Mouse (Mus musculus): Measurements from ENCODE around the gene Il1rapl1. TPM values are rescaled to one million over a fixed set of nuclear protein-coding genes. Genes with fewer than 3 reads are reported as not detected.

Il1rapl1 gene
- polyA plus RNA-seq, 1 experiment from 2014 or later = 0.19 TPM

- no peak for ATAC-seq (ENCODE audit: low FRiP score, low TSS enrichment)
- no peak for DNase-seq (ENCODE audit: low spot score)
- H3K9ac ChIP-seq (ENCODE audit: low read length) = no peak overlapping the region
- H3K36me3 ChIP-seq (ENCODE audit: control insufficient read depth, insufficient read depth, low read length) = no peaks in the 10 kb centered on the region
- H3K4me2 ChIP-seq (replicated peaks; ENCODE audit: low read depth) = no peak overlapping the region
- H3K4me3 ChIP-seq (ENCODE audit: low read depth, low read length) = no peak overlapping the region
- H3K4me1 ChIP-seq (replicated peaks; ENCODE audit: control insufficient read depth, insufficient read depth) = no peaks in the 10 kb centered on the region
- no peak overlapping the region for H3K27ac ChIP-seq (replicated peaks)
- TF ChIP-seq EP300 (optimal IDR thresholded peaks at IDR 0.05) (no peak), CTCF (IDR thresholded peaks at IDR 0.05; ENCODE audit: low read depth) (no peak)
- no peaks in the 10 kb centered on the region for H3K9me3 ChIP-seq (ENCODE audit: control insufficient read depth, low read length)
- H3K27me3 ChIP-seq (ENCODE audit: control insufficient read depth, insufficient read depth, low read length) = no peaks in the 10 kb centered on the region
Measured at GRCm38 (mm10) chrX:87813884-87814283, 301.6 kb downstream of the Il1rapl1 start.

DNA sequence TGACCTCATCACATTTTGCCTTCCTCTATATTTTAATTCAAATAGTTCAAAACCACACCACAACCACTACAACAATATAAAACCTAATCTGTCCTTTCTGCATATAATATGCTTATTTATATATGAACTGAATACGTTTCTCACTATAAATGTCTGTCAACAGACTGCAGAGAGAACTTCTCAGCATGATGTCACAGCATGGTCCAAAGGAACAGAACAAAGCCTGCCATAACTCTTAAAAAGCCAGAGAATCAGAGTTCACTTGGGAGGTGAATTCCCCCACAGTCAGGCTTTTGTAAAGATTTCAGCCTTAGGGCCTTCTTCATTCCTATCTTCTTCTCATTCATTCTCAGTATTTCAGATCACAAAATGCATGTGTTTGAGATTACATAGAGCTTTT is 307.7 kb downstream of the Il1rapl1 start:
- no peak for DNase-seq (ENCODE audit: low spot score)
- ATAC-seq (ENCODE audit: low FRiP score, low TSS enrichment) = no peak
- Histone ChIP-seq H3K27me3 (ENCODE audit: control insufficient read depth, insufficient read depth, low read length) (no peaks in the 10 kb centered on the region), H3K9me3 (ENCODE audit: control insufficient read depth, low read length) (no peaks in the 10 kb centered on the region), H3K27ac (replicated peaks) (no peak overlapping the region), H3K9ac (ENCODE audit: low read length) (no peak overlapping the region), H3K4me2 (replicated peaks; ENCODE audit: low read depth) (no peak overlapping the region), H3K4me3 (ENCODE audit: low read depth, low read length) (no peak overlapping the region), H3K36me3 (ENCODE audit: control insufficient read depth, insufficient read depth, low read length) (no peaks in the 10 kb centered on the region), H3K4me1 (replicated peaks; ENCODE audit: control insufficient read depth, insufficient read depth) (no peaks in the 10 kb centered on the region)
- WGBS = 49% methylated on average over 1 of the region's 1 CpGs
- TF ChIP-seq EP300 (optimal IDR thresholded peaks at IDR 0.05) (no peak), CTCF (IDR thresholded peaks at IDR 0.05; ENCODE audit: low read depth) (no peak)

GRCm38 (mm10) chrX:87793011-87793410 is 322.4 kb downstream of the Il1rapl1 start:
- Histone ChIP-seq H3K27me3 (ENCODE audit: control insufficient read depth, insufficient read depth, low read length) (no peaks in the 10 kb centered on the region), H3K9ac (ENCODE audit: low read length) (no peak overlapping the region), H3K27ac (replicated peaks) (no peak overlapping the region), H3K36me3 (ENCODE audit: control insufficient read depth, insufficient read depth, low read length) (no peaks in the 10 kb centered on the region), H3K9me3 (ENCODE audit: control insufficient read depth, low read length) (no peaks in the 10 kb centered on the region), H3K4me3 (ENCODE audit: low read depth, low read length) (no peak overlapping the region), H3K4me1 (replicated peaks; ENCODE audit: control insufficient read depth, insufficient read depth) (no peaks in the 10 kb centered on the region), H3K4me2 (replicated peaks; ENCODE audit: low read depth) (no peak overlapping the region)
- no peak for DNase-seq (ENCODE audit: low spot score)
- no peak for TF ChIP-seq CTCF (IDR thresholded peaks at IDR 0.05; ENCODE audit: low read depth)
- no peak for TF ChIP-seq EP300 (optimal IDR thresholded peaks at IDR 0.05)
- no peak for ATAC-seq (ENCODE audit: low FRiP score, low TSS enrichment)

GRCm38 (mm10) chrX:87710589-87710988 is 404.9 kb downstream of the Il1rapl1 start:
- no peak for ATAC-seq (ENCODE audit: low FRiP score, low TSS enrichment)
- no peak overlapping the region for H3K4me3 ChIP-seq (ENCODE audit: low read depth, low read length)
- H3K27ac ChIP-seq (replicated peaks) = no peak overlapping the region
- DNase-seq (ENCODE audit: low spot score) = no peak
- H3K9ac ChIP-seq (ENCODE audit: low read length) = no peak overlapping the region
- no peaks in the 10 kb centered on the region for H3K9me3 ChIP-seq (ENCODE audit: control insufficient read depth, low read length)
- H3K36me3 ChIP-seq (ENCODE audit: control insufficient read depth, insufficient read depth, low read length) = no peaks in the 10 kb centered on the region
- H3K4me1 ChIP-seq (replicated peaks; ENCODE audit: control insufficient read depth, insufficient read depth) = no peaks in the 10 kb centered on the region
- H3K27me3 ChIP-seq (ENCODE audit: control insufficient read depth, insufficient read depth, low read length) = no peaks in the 10 kb centered on the region
- TF ChIP-seq EP300 (optimal IDR thresholded peaks at IDR 0.05) (no peak), CTCF (IDR thresholded peaks at IDR 0.05; ENCODE audit: low read depth) (no peak)
- H3K4me2 ChIP-seq (replicated peaks; ENCODE audit: low read depth) = no peak overlapping the region
- WGBS = 46% methylated on average over 2 of the region's 2 CpGs

DNA sequence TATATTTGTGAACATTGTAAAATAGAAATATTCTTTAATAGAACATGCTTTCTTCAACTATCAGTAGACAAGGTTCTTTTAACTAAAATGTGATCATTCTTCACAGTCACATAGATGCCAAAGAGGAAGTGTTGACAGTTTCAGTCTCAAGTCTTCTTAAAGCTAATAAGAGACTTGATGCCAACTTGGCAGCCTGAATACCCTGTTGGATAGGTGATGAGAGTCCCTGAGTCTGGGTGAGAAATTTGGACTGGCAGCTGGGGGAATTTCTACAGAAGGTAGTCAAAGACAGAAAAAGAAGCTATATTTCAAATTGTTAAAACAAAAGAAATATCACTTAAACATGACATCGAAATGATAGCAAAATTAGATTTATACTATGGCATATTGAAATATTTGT is 451.6 kb downstream of the Il1rapl1 start:
- TF ChIP-seq EP300 (optimal IDR thresholded peaks at IDR 0.05) = no peak
- TF ChIP-seq CTCF (IDR thresholded peaks at IDR 0.05; ENCODE audit: low read depth) = no peak
- WGBS = 93% methylated on average over 1 of the region's 1 CpGs
- no peak for ATAC-seq (ENCODE audit: low FRiP score, low TSS enrichment)
- Histone ChIP-seq H3K4me3 (ENCODE audit: low read depth, low read length) (no peak overlapping the region), H3K4me2 (replicated peaks; ENCODE audit: low read depth) (no peak overlapping the region), H3K27ac (replicated peaks) (no peak overlapping the region), H3K4me1 (replicated peaks; ENCODE audit: control insufficient read depth, insufficient read depth) (no peaks in the 10 kb centered on the region), H3K9ac (ENCODE audit: low read length) (no peak overlapping the region), H3K36me3 (ENCODE audit: control insufficient read depth, insufficient read depth, low read length) (no peaks in the 10 kb centered on the region), H3K9me3 (ENCODE audit: control insufficient read depth, low read length) (no peaks in the 10 kb centered on the region), H3K27me3 (ENCODE audit: control insufficient read depth, insufficient read depth, low read length) (no peaks in the 10 kb centered on the region)
- no peak for DNase-seq (ENCODE audit: low spot score)

GRCm38 (mm10) chrX:87655644-87656043 is 459.8 kb downstream of the Il1rapl1 start:
- H3K36me3 ChIP-seq (ENCODE audit: control insufficient read depth, insufficient read depth, low read length) = no peaks in the 10 kb centered on the region
- no peak for DNase-seq (ENCODE audit: low spot score)

More at GRCm38 (mm10) chrX:87655644-87656043, 459.8 kb downstream of the Il1rapl1 start:
- no peak overlapping the region for H3K27ac ChIP-seq (replicated peaks)
- TF ChIP-seq CTCF (IDR thresholded peaks at IDR 0.05; ENCODE audit: low read depth) = peak; percentile 56
- TF ChIP-seq EP300 (optimal IDR thresholded peaks at IDR 0.05) = no peak
- no peak overlapping the region for H3K4me2 ChIP-seq (replicated peaks; ENCODE audit: low read depth)
- WGBS = 33% methylated on average over 2 of the region's 2 CpGs
- H3K9ac ChIP-seq (ENCODE audit: low read length) = no peak overlapping the region
- H3K4me1 ChIP-seq (replicated peaks; ENCODE audit: control insufficient read depth, insufficient read depth) = no peaks in the 10 kb centered on the region
- H3K27me3 ChIP-seq (ENCODE audit: control insufficient read depth, insufficient read depth, low read length) = no peaks in the 10 kb centered on the region
- no peak overlapping the region for H3K4me3 ChIP-seq (ENCODE audit: low read depth, low read length)
- no peaks in the 10 kb centered on the region for H3K9me3 ChIP-seq (ENCODE audit: control insufficient read depth, low read length)
- ATAC-seq (ENCODE audit: low FRiP score, low TSS enrichment) = no peak
